Mouse (Mus musculus): ENCODE results near the gene Aplnr.

DNA sequence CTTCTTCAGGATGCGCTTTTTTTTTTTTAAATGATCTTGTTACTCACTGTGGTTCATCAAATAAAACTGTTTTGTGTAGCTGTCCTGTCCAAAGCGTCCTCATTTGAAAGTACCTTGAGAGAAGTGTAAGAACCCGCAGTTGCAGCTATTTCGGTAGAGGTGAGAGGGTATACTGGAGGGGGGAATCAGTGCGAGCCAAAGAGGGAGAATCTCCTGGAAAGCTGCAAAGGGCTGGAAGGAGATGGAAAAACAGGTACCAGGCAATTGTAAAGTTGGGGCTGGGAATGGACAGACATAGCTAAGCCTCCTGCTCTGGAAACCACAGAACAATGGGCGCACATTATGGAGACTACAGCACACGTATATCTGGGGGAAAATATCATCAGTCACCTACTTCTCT is 3.8 kb downstream of the Aplnr start:
- TF ChIP-seq POLR2A (IDR thresholded peaks at IDR 0.05; ENCODE audit: borderline replicate concordance, low read depth, low read length) (no peak), CTCF (IDR thresholded peaks at IDR 0.05; ENCODE audit: low read depth, low read length) (no peak)

All from bone marrow macrophage, adult 2 months (primary cell).